Mouse (Mus musculus) Patski (cell line): ENCODE data around the gene Vmn2r117. TPM values are rescaled to one million over a fixed set of nuclear protein-coding genes. Genes with fewer than 3 reads are reported as not detected.
"Not testable (repeated sequence)": the region's sequence is repeated elsewhere in the genome, so short reads cannot be mapped to it uniquely, and the experiment has no call there.

Source experiments
- ATAC-seq: fragments of 100-300 bp; one replicate; pipeline ENCODE4 v1.8.0; 2021
- CTCF ChIA-PET: fragments of 350-600 bp; sonication (Branson Sonifier 250); formaldehyde crosslinking; loops from one replicate; lab custom pipeline; 2022; ENCODE audit warnings: inconsistent platforms; lab: Charles Lee
- POLR2A ChIA-PET: fragments of 350-600 bp; sonication (Branson Sonifier 250); formaldehyde crosslinking; loops from one replicate; lab custom pipeline; 2022; ENCODE audit warnings: antibody characterized with exemption, inconsistent platforms; lab: Charles Lee
- DNase-seq: peaks from one replicate; pipeline ENCODE4 v3.0.0-alpha.2; 2011; ENCODE audit warnings: low read depth, low spot score
- H3K27me3 ChIP-seq: fragments of 371-371 bp; one replicate; pipeline ENCODE4 v1.5.1; 2021
- CTCF ChIP-seq: fragments of 100-300 bp; IDR thresholded peaks from one replicate; pipeline ENCODE4 v1.5.1; 2021
- in situ Hi-C: fragments of 300-500 bp; cut with MboI; formaldehyde crosslinking; loops from 3 replicates; pipeline ENCODE4 v1.11.1; 2018; ENCODE audit warnings: low pct_unique_long_range_greater_than_20kb, mixed read lengths
- polyA plus RNA-seq: library from polyadenylated mRNA; unstranded; gene quantifications from one replicate; pipeline ENCODE4 v1.2.3, GENCODE M21; 2021

Vmn2r117 gene
- polyA plus RNA-seq, result not detected

- H3K27me3 ChIP-seq, DNase-seq, in situ Hi-C loops, ATAC-seq, POLR2A ChIA-PET, CTCF ChIA-PET: not testable (repeated sequence)
These were observed at the start of gene Vmn2r117 for GRCm38 (mm10) chr17:23479599-23479998. TSS of gene Vmn2r117 (minus strand) at chr17:23479699.

GRCm38 (mm10) chr17:23522941-23523732 lies 43.6 kb upstream of the Vmn2r117 start:
- H3K27me3 ChIP-seq, DNase-seq, POLR2A ChIA-PET, in situ Hi-C loops, CTCF ChIA-PET, ATAC-seq: not testable (repeated sequence)

- DNase-seq (no peak), ATAC-seq (no peak)
- in situ Hi-C loops, result no loop called here
- H3K27me3 ChIP-seq, result peaks cover 13% of the 10 kb centered on the region
- CTCF ChIA-PET, result no interaction called here
- no peak for TF ChIP-seq CTCF
- POLR2A ChIA-PET, result no interaction called here
These were observed 39.4 kb upstream of the Vmn2r117 start for GRCm38 (mm10) chr17:23518701-23519423.

GRCm38 (mm10) chr17:23433150-23433679 lies 46.3 kb downstream of the Vmn2r117 start:
- H3K27me3 ChIP-seq, result no peaks in the 10 kb centered on the region
- no peak for DNase-seq
- ATAC-seq, result no peak
- in situ Hi-C loops, result no loop called here
- no peak for TF ChIP-seq CTCF
- POLR2A ChIA-PET, result no interaction called here
- CTCF ChIA-PET, result no interaction called here

Other genes with a start within 250 kb of the Vmn2r117 start
- 0.01 TPM for gene Vmn2r114, start 167.2 kb downstream of the Vmn2r117 start, polyA plus RNA-seq
- not detected for gene Vmn2r115, start 136.0 kb downstream of the Vmn2r117 start, polyA plus RNA-seq
- not detected for gene Vmn2r116, start 95.1 kb downstream of the Vmn2r117 start, polyA plus RNA-seq
- gene Zfp213, start 84.5 kb upstream of the Vmn2r117 start, polyA plus RNA-seq, result 8.6 TPM
- gene Zfp13, start 119.8 kb upstream of the Vmn2r117 start, polyA plus RNA-seq, result 6.8 TPM
- not detected for gene Zscan10, start 121.2 kb upstream of the Vmn2r117 start, polyA plus RNA-seq
- gene Mmp25, start 165.6 kb upstream of the Vmn2r117 start, polyA plus RNA-seq, result not detected
- gene Bicdl2, start 180.8 kb upstream of the Vmn2r117 start, polyA plus RNA-seq, result 0.22 TPM
- gene Hcfc1r1, start 193.9 kb upstream of the Vmn2r117 start, polyA plus RNA-seq, result 261 TPM
- 32.9 TPM for gene Thoc6, start 194.2 kb upstream of the Vmn2r117 start, polyA plus RNA-seq
- 421 TPM for gene Tnfrsf12a, start 197.8 kb upstream of the Vmn2r117 start, polyA plus RNA-seq
- gene Cldn6, start 199.6 kb upstream of the Vmn2r117 start, polyA plus RNA-seq, result not detected
- gene Cldn9, start 204.3 kb upstream of the Vmn2r117 start, polyA plus RNA-seq, result 0.05 TPM
- not detected for gene 1520401A03Rik, start 243.1 kb upstream of the Vmn2r117 start, polyA plus RNA-seq
- gene Pkmyt1, start 246.6 kb upstream of the Vmn2r117 start, polyA plus RNA-seq, result 13.3 TPM